Mouse (Mus musculus) stomach, embryonic 15.5 days (tissue): Measurements from ENCODE around the gene Acod1. TPM values are rescaled to one million over a fixed set of nuclear protein-coding genes. Genes with fewer than 3 reads are reported as not detected.

Source experiments
- ATAC-seq: fragments of 200-750 bp; cut with Nextera tagmentation; 2 replicates; pipeline ENCODE4 v1.8.0; 2017; ENCODE audit warnings: low read depth, moderate number of reproducible peaks, moderate TSS enrichment; ENCODE audit not compliant: insufficient read depth, low FRiP score
- H3K27ac ChIP-seq: fragments of 300-500 bp; sonication (generic); 2 replicates; pipeline ENCODE4 v1.5.1; 2015; ENCODE audit warnings: mild to moderate bottlenecking, inconsistent platforms
- H3K27me3 ChIP-seq: fragments of 300-500 bp; sonication (generic); replicated peaks from 2 replicates; pipeline ENCODE4 v1.6.1; 2015; ENCODE audit warnings: inconsistent platforms
- H3K36me3 ChIP-seq: fragments of 300-500 bp; sonication (generic); 2 replicates; pipeline ENCODE4 v1.6.1; 2015; ENCODE audit warnings: inconsistent platforms
- H3K4me1 ChIP-seq: fragments of 300-500 bp; sonication (generic); 2 replicates; pipeline ENCODE4 v1.6.1; 2015; ENCODE audit warnings: inconsistent platforms
- H3K4me2 ChIP-seq: fragments of 300-500 bp; sonication (generic); 2 replicates; pipeline ENCODE4 v1.6.1; 2015; ENCODE audit warnings: mild to moderate bottlenecking, inconsistent platforms
- H3K4me3 ChIP-seq: fragments of 300-500 bp; sonication (generic); replicated peaks from 2 replicates; pipeline ENCODE4 v1.5.1; 2015; ENCODE audit warnings: inconsistent platforms
- H3K9ac ChIP-seq: fragments of 300-500 bp; sonication (generic); 2 replicates; pipeline ENCODE4 v1.6.1; 2015; ENCODE audit warnings: inconsistent platforms
- H3K9me3 ChIP-seq: fragments of 300-500 bp; sonication (generic); 2 replicates; pipeline ENCODE4 v1.6.1; 2016; ENCODE audit warnings: inconsistent platforms
- WGBS: fragments of 180-500 bp; shearing (Covaris S2); methylation state at CpG from one replicate; pipeline ENCODE4 v1.1.7; 2015; 5-methylcytosine and 5-hydroxymethylcytosine counted together
- polyA plus RNA-seq: library from polyadenylated mRNA; unstranded; fragments of >200 nt; fragmentation: Nextera tagmentation; extraction: Ambion mirVana; gene quantifications from 2 replicates; pipeline ENCODE4 v1.2.1, GENCODE M21; 2015

The Acod1 gene
- polyA plus RNA-seq, 1 experiment from 2014 or later = 0.05 TPM

GRCm38 (mm10) chr14:103054731-103055130, 8.0 kb downstream of the Acod1 start:
- H3K4me3 ChIP-seq = no peak overlapping the region
- no peak for ATAC-seq
- no peak overlapping the region for H3K27ac ChIP-seq
- 82% methylated on average over 13 of the region's 13 CpGs for WGBS
- H3K27me3 ChIP-seq = no peaks in the 10 kb centered on the region
- H3K9ac ChIP-seq = no peak overlapping the region
- no peaks in the 10 kb centered on the region for H3K9me3 ChIP-seq
- no peak overlapping the region for H3K4me2 ChIP-seq
- H3K36me3 ChIP-seq = no peaks in the 10 kb centered on the region
- H3K4me1 ChIP-seq = no peaks in the 10 kb centered on the region

- Histone ChIP-seq H3K4me3 (no peak overlapping the region), H3K9ac (no peak overlapping the region), H3K9me3 (no peaks in the 10 kb centered on the region), H3K4me1 (no peaks in the 10 kb centered on the region), H3K36me3 (no peaks in the 10 kb centered on the region), H3K27ac (no peak overlapping the region), H3K4me2 (no peak overlapping the region), H3K27me3 (no peaks in the 10 kb centered on the region)
- ATAC-seq = no peak
- WGBS = 88% methylated on average over 7 of the region's 7 CpGs
Observed at GRCm38 (mm10) chr14:103056601-103057000, 9.8 kb downstream of the Acod1 start.

GRCm38 (mm10) chr14:103058998-103059397, 12.2 kb downstream of the Acod1 start:
- H3K4me3 ChIP-seq = no peak overlapping the region
- no peak for ATAC-seq
- H3K27ac ChIP-seq = no peak overlapping the region
- H3K9ac ChIP-seq = no peak overlapping the region
- H3K9me3 ChIP-seq = no peaks in the 10 kb centered on the region
- no peaks in the 10 kb centered on the region for H3K27me3 ChIP-seq
- H3K4me2 ChIP-seq = no peak overlapping the region
- 21% methylated on average over 1 of the region's 1 CpGs for whole genome bisulfite sequencing
- H3K36me3 ChIP-seq = no peaks in the 10 kb centered on the region
- no peaks in the 10 kb centered on the region for H3K4me1 ChIP-seq

DNA sequence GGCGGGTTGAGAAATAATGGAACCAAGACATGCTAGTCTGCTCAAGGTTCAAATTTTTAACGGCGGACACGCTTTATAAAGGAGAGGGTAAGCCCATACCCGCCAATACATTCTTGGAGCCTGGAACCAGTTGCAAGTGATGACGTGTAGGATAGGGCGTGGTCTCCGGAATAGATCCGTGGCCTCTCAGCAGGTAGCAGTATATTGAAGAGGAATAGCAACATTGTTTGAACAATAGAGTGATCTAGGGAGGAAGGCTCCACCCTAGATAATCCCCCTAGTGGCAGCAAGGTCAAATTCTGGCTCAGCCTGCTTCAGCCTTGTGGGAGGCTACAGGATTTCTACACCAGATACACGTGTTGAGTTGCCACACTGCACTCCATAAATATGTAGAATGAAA, 12.7 kb downstream of the Acod1 start:
- H3K4me2 ChIP-seq = no peak overlapping the region
- no peak for ATAC-seq
- 80% methylated on average over 10 of the region's 10 CpGs for WGBS
- no peaks in the 10 kb centered on the region for H3K36me3 ChIP-seq
- no peaks in the 10 kb centered on the region for H3K4me1 ChIP-seq
- H3K27me3 ChIP-seq = no peaks in the 10 kb centered on the region
- H3K9me3 ChIP-seq = no peaks in the 10 kb centered on the region
- no peak overlapping the region for H3K9ac ChIP-seq
- no peak overlapping the region for H3K4me3 ChIP-seq
- no peak overlapping the region for H3K27ac ChIP-seq

GRCm38 (mm10) chr14:103065294-103066167, 18.8 kb downstream of the Acod1 start:
- no peak for ATAC-seq
- Histone ChIP-seq H3K4me2 (peak overlapping the region; percentile 33; the same call in 1 of the 2 replicates), H3K27me3 (no peaks in the 10 kb centered on the region), H3K4me3 (no peak overlapping the region), H3K4me1 (peaks cover 5% of the 10 kb centered on the region; the same call in 1 of the 2 replicates), H3K36me3 (no peaks in the 10 kb centered on the region), H3K27ac (0 out of 2 replicates have a peak overlapping the region, but pooled peaks have one; percentile 59), H3K9ac (no peak overlapping the region), H3K9me3 (no peaks in the 10 kb centered on the region)
- WGBS = 12% methylated on average over 10 of the region's 10 CpGs

- Histone ChIP-seq H3K27me3 (no peaks in the 10 kb centered on the region), H3K4me3 (peak overlapping the region; percentile 70), H3K9me3 (no peaks in the 10 kb centered on the region), H3K4me1 (peaks cover 5% of the 10 kb centered on the region; the same call in 1 of the 2 replicates), H3K9ac (no peak overlapping the region), H3K27ac (peak overlapping the region; percentile 80), H3K4me2 (peak overlapping the region; percentile 73), H3K36me3 (peaks cover 10% of the 10 kb centered on the region)
- ATAC-seq = 0 out of 2 replicates have a peak, but pooled peaks have one; percentile 1
- 13% methylated on average over 12 of the region's 12 CpGs for WGBS
Observed at GRCm38 (mm10) chr14:103069465-103069863, 22.7 kb downstream of the Acod1 start.

DNA sequence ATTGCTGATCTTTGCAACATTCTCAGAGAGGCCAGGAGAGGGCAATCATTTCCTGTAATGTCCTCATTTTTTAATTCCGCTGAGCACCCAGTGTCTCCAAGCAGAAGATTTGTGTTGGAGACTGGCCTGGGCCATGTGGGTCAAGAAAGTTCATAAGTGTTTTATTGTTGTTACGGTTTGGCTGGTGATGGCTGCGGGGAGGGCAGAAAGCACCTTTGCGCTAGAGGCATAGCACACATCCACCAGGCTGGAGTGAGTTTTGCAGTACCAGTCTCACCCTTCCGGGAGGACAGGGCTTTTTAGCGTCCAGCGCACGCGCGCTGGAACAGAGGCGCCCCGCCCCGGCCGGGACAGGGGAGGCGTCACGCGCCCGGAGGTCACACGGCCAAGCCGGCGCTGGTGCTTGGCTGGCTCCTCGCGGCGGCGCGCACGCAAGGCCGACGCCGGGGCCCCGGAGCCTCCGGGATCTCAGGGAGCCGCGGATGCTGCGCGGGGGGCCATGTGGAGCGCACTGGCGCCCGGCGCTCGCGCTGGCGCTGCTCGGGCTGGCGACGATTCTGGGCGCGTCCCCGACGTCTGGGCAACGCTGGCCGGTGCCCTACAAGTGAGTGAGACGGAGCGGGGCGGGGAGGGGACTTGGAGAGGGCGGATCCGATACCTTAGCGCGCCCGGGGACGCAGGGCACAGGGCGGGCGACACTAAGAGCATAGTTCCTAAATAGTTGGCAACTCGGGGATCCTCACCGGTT, 23.3 kb downstream of the Acod1 start, which contains the start of gene Cln5:
Gene Cln5 (plus strand): TSS at position 353 of the 748 bp plus-strand sequence.
- under 1% methylated on average over 65 of the region's 65 CpGs for WGBS
- peak; percentile 98 for ATAC-seq

GRCm38 (mm10) chr14:103070790-103071189, 24.0 kb downstream of the Acod1 start:
- ATAC-seq = no peak
- Histone ChIP-seq H3K27me3 (no peaks in the 10 kb centered on the region), H3K9ac (peak overlapping the region; percentile 60; the same call in 1 of the 2 replicates), H3K36me3 (peaks cover 14% of the 10 kb centered on the region), H3K4me3 (peak overlapping the region; percentile 70), H3K9me3 (no peaks in the 10 kb centered on the region), H3K4me2 (peak overlapping the region; percentile 73), H3K4me1 (no peaks in the 10 kb centered on the region), H3K27ac (peak overlapping the region; percentile 90)
- WGBS = 3% methylated on average over 10 of the region's 10 CpGs

More for the DNA sequence above, 23.3 kb downstream of the Acod1 start, which contains the start of gene Cln5:
- peaks cover 5% of the 10 kb centered on the region; the same call in 1 of the 2 replicates for H3K4me1 ChIP-seq
- H3K9me3 ChIP-seq = no peaks in the 10 kb centered on the region
- H3K4me3 ChIP-seq = peak within 1 kb of the TSS; percentile 70
- peaks cover 14% of the 10 kb centered on the region for H3K36me3 ChIP-seq
- peak within 1 kb of the TSS; percentile 60 for H3K9ac ChIP-seq
- no peaks in the 10 kb centered on the region for H3K27me3 ChIP-seq
- peak within 1 kb of the TSS; percentile 90 for H3K27ac ChIP-seq
- H3K4me2 ChIP-seq = peak within 1 kb of the TSS; percentile 73

GRCm38 (mm10) chr14:103071471-103071870, 24.7 kb downstream of the Acod1 start:
- Histone ChIP-seq H3K4me3 (no peak overlapping the region), H3K27me3 (no peaks in the 10 kb centered on the region), H3K9ac (no peak overlapping the region), H3K9me3 (no peaks in the 10 kb centered on the region), H3K4me2 (no peak overlapping the region), H3K27ac (no peak overlapping the region), H3K36me3 (peaks cover 14% of the 10 kb centered on the region), H3K4me1 (no peaks in the 10 kb centered on the region)
- ATAC-seq = no peak
- 87% methylated on average over 12 of the region's 12 CpGs for WGBS

GRCm38 (mm10) chr14:103072731-103073130, 26.0 kb downstream of the Acod1 start:
- Histone ChIP-seq H3K9me3 (no peaks in the 10 kb centered on the region), H3K4me1 (no peaks in the 10 kb centered on the region), H3K36me3 (peaks cover 19% of the 10 kb centered on the region), H3K9ac (no peak overlapping the region), H3K4me2 (no peak overlapping the region), H3K27me3 (no peaks in the 10 kb centered on the region), H3K4me3 (no peak overlapping the region), H3K27ac (no peak overlapping the region)
- WGBS = 86% methylated on average over 4 of the region's 4 CpGs
- ATAC-seq = no peak

DNA sequence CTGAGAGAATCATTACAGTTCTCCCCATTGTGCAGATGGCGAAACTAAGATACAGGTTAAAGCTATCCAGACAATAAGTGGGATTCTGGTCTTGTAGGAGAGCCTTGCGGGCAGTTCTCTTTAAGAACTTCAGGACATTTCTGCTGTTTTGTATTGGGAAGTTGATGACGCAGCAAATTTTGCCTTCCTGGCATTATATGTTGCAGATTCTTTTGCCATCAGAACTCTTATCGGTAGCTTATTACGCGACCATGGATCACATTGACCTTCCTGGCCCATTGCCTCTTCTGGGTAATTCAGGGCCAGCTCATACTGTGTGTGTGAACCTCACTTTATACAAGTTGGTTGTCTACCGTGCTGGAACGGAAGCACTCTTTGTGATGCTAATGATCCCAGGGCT, 27.0 kb downstream of the Acod1 start:
- Histone ChIP-seq H3K27ac (no peak overlapping the region), H3K36me3 (peaks cover 22% of the 10 kb centered on the region), H3K4me1 (no peaks in the 10 kb centered on the region), H3K27me3 (no peaks in the 10 kb centered on the region), H3K9me3 (no peaks in the 10 kb centered on the region), H3K4me3 (no peak overlapping the region), H3K9ac (no peak overlapping the region), H3K4me2 (no peak overlapping the region)
- 97% methylated on average over 8 of the region's 8 CpGs for WGBS
- ATAC-seq = no peak

GRCm38 (mm10) chr14:103075166-103075565, 28.4 kb downstream of the Acod1 start:
- no peak overlapping the region for H3K9ac ChIP-seq
- peaks cover 22% of the 10 kb centered on the region for H3K36me3 ChIP-seq
- H3K9me3 ChIP-seq = no peaks in the 10 kb centered on the region
- no peak overlapping the region for H3K27ac ChIP-seq
- no peaks in the 10 kb centered on the region for H3K27me3 ChIP-seq
- 79% methylated on average over 7 of the region's 7 CpGs for WGBS
- ATAC-seq = no peak
- no peaks in the 10 kb centered on the region for H3K4me1 ChIP-seq
- H3K4me2 ChIP-seq = no peak overlapping the region
- no peak overlapping the region for H3K4me3 ChIP-seq
